Mouse (Mus musculus) neural tube, embryonic 13.5 days (tissue): Measurements from ENCODE around the gene Rb1. TPM values are rescaled to one million over a fixed set of nuclear protein-coding genes. Genes with fewer than 3 reads are reported as not detected.

ENCODE experiments used
- ATAC-seq: fragments of 200-750 bp; cut with Nextera tagmentation; 2 replicates; pipeline ENCODE4 v1.8.0; 2017; ENCODE audit warnings: low read depth, mild to moderate bottlenecking, moderate TSS enrichment, moderate library complexity
- H3K27ac ChIP-seq: fragments of 300-500 bp; sonication (generic); replicated peaks from 2 replicates; pipeline ENCODE4 v1.5.1; 2015; ENCODE audit warnings: moderate library complexity, mild to moderate bottlenecking, inconsistent platforms
- H3K27me3 ChIP-seq: fragments of 300-500 bp; sonication (generic); 2 replicates; pipeline ENCODE4 v1.6.1; 2015; ENCODE audit warnings: mild to moderate bottlenecking, inconsistent platforms
- H3K36me3 ChIP-seq: fragments of 300-500 bp; sonication (generic); 2 replicates; pipeline ENCODE4 v1.6.1; 2015; ENCODE audit warnings: mild to moderate bottlenecking, inconsistent platforms
- H3K4me1 ChIP-seq: fragments of 300-500 bp; sonication (generic); replicated peaks from 2 replicates; pipeline ENCODE4 v1.6.1; 2015; ENCODE audit warnings: inconsistent platforms
- H3K4me2 ChIP-seq: fragments of 300-500 bp; sonication (generic); 2 replicates; pipeline ENCODE4 v1.6.1; 2015; ENCODE audit warnings: inconsistent platforms, mild to moderate bottlenecking, moderate library complexity
- H3K4me3 ChIP-seq: fragments of 300-500 bp; sonication (generic); 2 replicates; pipeline ENCODE4 v1.5.1; 2015; ENCODE audit warnings: mild to moderate bottlenecking, inconsistent platforms
- H3K9ac ChIP-seq: fragments of 300-500 bp; sonication (generic); 2 replicates; pipeline ENCODE4 v1.6.1; 2015; ENCODE audit warnings: moderate library complexity, mild to moderate bottlenecking, inconsistent platforms
- H3K9me3 ChIP-seq: fragments of 300-500 bp; sonication (generic); 2 replicates; pipeline ENCODE4 v1.6.1; 2016; ENCODE audit warnings: inconsistent platforms
- WGBS: fragments of 180-500 bp; shearing (Covaris S2); methylation state at CpG from one replicate; pipeline ENCODE4 v1.1.7; 2015; 5-methylcytosine and 5-hydroxymethylcytosine counted together
- polyA plus RNA-seq: library from polyadenylated mRNA; unstranded; fragments of >200 nt; fragmentation: Nextera tagmentation; extraction: Ambion mirVana; gene quantifications from 2 replicates; pipeline ENCODE4 v1.2.1, GENCODE M21; 2015

Gene Rb1
- polyA plus RNA-seq, 1 experiment from 2014 or later = 25.4 TPM

DNA sequence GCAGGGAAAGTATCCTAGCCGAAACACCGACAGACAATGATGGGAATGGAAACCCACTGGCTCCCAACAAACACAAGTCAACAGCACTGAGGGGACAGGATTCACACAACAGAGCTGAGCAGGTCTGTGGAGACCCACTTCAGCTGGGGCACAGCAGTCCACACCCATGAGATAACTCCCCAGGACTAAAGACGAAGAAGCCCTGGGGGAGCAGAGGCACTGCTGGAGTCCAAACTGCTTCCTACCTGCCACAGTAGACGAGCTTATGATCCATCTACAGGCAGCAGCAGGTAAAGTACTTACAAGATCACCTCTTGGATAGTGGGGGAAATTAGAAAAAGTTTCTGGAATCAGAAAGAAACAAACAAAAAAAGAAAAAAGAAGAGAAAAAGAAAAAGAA lies 71.2 kb downstream of the Rb1 start:
- Histone ChIP-seq H3K36me3 (no peaks in the 10 kb centered on the region), H3K9ac (no peak overlapping the region), H3K4me3 (no peak overlapping the region), H3K9me3 (no peaks in the 10 kb centered on the region), H3K4me2 (no peak overlapping the region), H3K4me1 (peaks cover 14% of the 10 kb centered on the region; the same call in 1 of the 2 replicates), H3K27ac (no peak overlapping the region), H3K27me3 (no peaks in the 10 kb centered on the region)
- no peak for ATAC-seq
- WGBS = 48% methylated on average over 4 of the region's 4 CpGs

GRCm38 (mm10) chr14:73253453-73254251 lies 72.0 kb downstream of the Rb1 start:
- WGBS = 23% methylated on average over 6 of the region's 6 CpGs
- no peak for ATAC-seq

DNA sequence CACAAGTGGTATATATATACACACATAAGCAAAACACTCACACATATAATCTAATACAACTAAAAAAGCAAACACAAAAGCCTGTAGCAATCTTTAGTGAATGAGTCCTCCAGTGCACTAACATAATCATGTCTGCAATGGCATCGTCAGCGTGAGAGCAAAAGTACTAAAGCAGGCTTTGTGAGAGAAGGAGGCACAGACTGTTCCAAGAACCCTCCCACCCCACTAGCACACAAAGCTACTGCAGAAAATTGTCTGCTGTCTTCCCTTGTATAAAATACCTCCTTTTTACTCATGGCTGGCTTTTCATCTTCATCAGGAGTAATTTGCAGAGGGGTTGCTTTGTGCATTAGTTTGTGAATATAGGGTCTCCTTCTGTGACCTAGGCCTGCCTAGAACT lies 73.3 kb downstream of the Rb1 start:
- peaks cover 14% of the 10 kb centered on the region; the same call in 1 of the 2 replicates for H3K4me1 ChIP-seq
- no peak overlapping the region for H3K27ac ChIP-seq
- no peaks in the 10 kb centered on the region for H3K36me3 ChIP-seq
- H3K9me3 ChIP-seq = no peaks in the 10 kb centered on the region
- no peak for ATAC-seq
- no peak overlapping the region for H3K4me3 ChIP-seq
- no peak overlapping the region for H3K4me2 ChIP-seq
- H3K9ac ChIP-seq = no peak overlapping the region
- H3K27me3 ChIP-seq = no peaks in the 10 kb centered on the region
- 46% methylated on average over 2 of the region's 2 CpGs for WGBS

More at GRCm38 (mm10) chr14:73253453-73254251, 72.0 kb downstream of the Rb1 start:
- no peaks in the 10 kb centered on the region for H3K9me3 ChIP-seq
- no peak overlapping the region for H3K9ac ChIP-seq
- H3K4me3 ChIP-seq = no peak overlapping the region
- H3K4me2 ChIP-seq = no peak overlapping the region
- no peaks in the 10 kb centered on the region for H3K36me3 ChIP-seq
- H3K27ac ChIP-seq = no peak overlapping the region
- no peaks in the 10 kb centered on the region for H3K27me3 ChIP-seq
- peaks cover 14% of the 10 kb centered on the region; the same call in 1 of the 2 replicates for H3K4me1 ChIP-seq

GRCm38 (mm10) chr14:73250056-73250455 lies 75.6 kb downstream of the Rb1 start:
- no peak overlapping the region for H3K9ac ChIP-seq
- no peak overlapping the region for H3K4me2 ChIP-seq
- peaks cover 14% of the 10 kb centered on the region; the same call in 1 of the 2 replicates for H3K4me1 ChIP-seq
- no peak for ATAC-seq
- no peak overlapping the region for H3K4me3 ChIP-seq
- 93% methylated on average over 2 of the region's 2 CpGs for WGBS
- H3K27me3 ChIP-seq = no peaks in the 10 kb centered on the region
- H3K36me3 ChIP-seq = no peaks in the 10 kb centered on the region
- no peaks in the 10 kb centered on the region for H3K9me3 ChIP-seq
- H3K27ac ChIP-seq = no peak overlapping the region

GRCm38 (mm10) chr14:73244061-73244597 lies 81.5 kb downstream of the Rb1 start:
- 95% methylated on average over 2 of the region's 2 CpGs for WGBS

DNA sequence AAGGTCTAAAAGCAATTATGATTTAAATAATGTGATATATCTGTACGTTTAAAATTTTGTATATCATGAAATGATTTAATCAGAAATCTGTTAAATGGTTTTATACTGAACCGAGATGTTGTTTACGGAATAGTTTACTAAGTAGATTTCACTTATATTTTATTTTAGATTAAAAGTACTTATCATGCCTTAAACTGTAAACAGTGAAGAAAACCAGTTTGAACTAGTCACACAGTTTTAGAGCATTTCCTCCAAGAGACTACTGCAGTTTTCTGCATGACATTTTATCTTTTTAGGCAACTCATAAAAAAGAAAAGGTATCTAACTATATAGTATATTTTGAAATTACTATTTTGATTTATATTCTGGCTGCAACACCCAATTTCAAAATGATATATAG lies 85.8 kb downstream of the Rb1 start:
- no peaks in the 10 kb centered on the region for H3K27me3 ChIP-seq
- H3K9me3 ChIP-seq = no peaks in the 10 kb centered on the region
- no peak for ATAC-seq
- peaks cover 24% of the 10 kb centered on the region for H3K4me1 ChIP-seq
- 43% methylated on average over 3 of the region's 3 CpGs for WGBS
- H3K27ac ChIP-seq = no peak overlapping the region
- H3K4me3 ChIP-seq = no peak overlapping the region; the same call in 1 of the 2 replicates
- no peak overlapping the region for H3K9ac ChIP-seq
- H3K4me2 ChIP-seq = peak overlapping the region; percentile 30; the same call in 1 of the 2 replicates
- peaks cover 6% of the 10 kb centered on the region for H3K36me3 ChIP-seq

More at GRCm38 (mm10) chr14:73244061-73244597, 81.5 kb downstream of the Rb1 start:
- Histone ChIP-seq H3K4me1 (no peaks in the 10 kb centered on the region; the same call in 1 of the 2 replicates), H3K36me3 (peaks cover 6% of the 10 kb centered on the region), H3K27me3 (no peaks in the 10 kb centered on the region), H3K4me2 (no peak overlapping the region), H3K9ac (no peak overlapping the region), H3K4me3 (no peak overlapping the region), H3K27ac (no peak overlapping the region), H3K9me3 (no peaks in the 10 kb centered on the region)
- ATAC-seq = no peak

DNA sequence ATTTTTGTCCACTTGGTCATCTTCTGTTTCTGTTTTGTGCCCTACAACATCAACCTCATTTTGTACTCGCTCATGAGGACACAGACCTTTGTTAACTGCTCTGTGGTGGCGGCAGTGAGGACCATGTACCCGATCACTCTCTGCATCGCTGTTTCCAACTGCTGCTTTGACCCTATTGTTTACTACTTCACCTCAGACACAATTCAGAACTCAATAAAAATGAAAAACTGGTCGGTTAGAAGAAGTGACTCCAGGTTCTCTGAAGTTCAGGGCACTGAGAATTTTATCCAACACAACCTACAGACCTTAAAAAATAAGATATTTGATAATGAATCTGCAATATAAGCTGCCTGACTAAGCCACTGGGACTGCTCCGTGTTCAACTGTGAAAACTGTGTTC lies 86.3 kb downstream of the Rb1 start:
- Histone ChIP-seq H3K4me2 (peak overlapping the region; percentile 60), H3K4me3 (peak overlapping the region; percentile 48), H3K9me3 (no peaks in the 10 kb centered on the region), H3K9ac (peak overlapping the region; percentile 73), H3K27ac (peak overlapping the region; percentile 91), H3K4me1 (peaks cover 30% of the 10 kb centered on the region), H3K36me3 (peaks cover 6% of the 10 kb centered on the region), H3K27me3 (no peaks in the 10 kb centered on the region)
- no peak for ATAC-seq
- 1% methylated on average over 6 of the region's 6 CpGs for WGBS

GRCm38 (mm10) chr14:73238498-73239250 lies 86.9 kb downstream of the Rb1 start:
- peak overlapping the region; percentile 73 for H3K9ac ChIP-seq
- no peaks in the 10 kb centered on the region for H3K9me3 ChIP-seq
- peak; percentile 90 for ATAC-seq
- peaks cover 6% of the 10 kb centered on the region for H3K36me3 ChIP-seq
- H3K4me1 ChIP-seq = peaks cover 33% of the 10 kb centered on the region
- peak overlapping the region; percentile 60 for H3K4me2 ChIP-seq
- H3K4me3 ChIP-seq = peak overlapping the region; percentile 48
- peak overlapping the region; percentile 91 for H3K27ac ChIP-seq
- under 1% methylated on average over 20 of the region's 20 CpGs for WGBS
- no peaks in the 10 kb centered on the region for H3K27me3 ChIP-seq

DNA sequence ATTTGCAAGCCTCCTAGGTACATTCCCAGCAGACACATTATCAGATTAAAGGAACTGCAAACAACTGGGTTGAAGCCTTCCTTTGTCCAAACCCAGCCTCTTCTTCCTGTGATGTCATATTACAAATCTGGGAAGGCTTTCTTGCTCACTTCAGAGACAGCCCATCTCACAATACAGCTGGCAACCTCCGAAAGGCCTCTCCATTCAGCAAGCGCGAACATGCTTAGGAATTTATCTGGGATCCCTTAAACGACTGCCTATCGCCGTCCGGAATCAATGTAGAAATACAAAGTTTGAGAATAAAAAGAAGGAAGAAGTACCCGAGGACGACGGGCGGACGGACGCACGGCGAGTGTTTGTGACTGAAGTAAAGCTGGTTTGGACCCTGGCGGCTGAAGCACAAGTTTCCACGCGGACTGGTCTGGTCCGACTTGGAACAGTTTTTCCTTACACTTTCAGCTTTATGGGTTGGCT lies 87.7 kb downstream of the Rb1 start, which contains the start of gene Lpar6:
Gene Lpar6 (plus strand): TSS at position 48 of the 474 bp plus-strand sequence.
- H3K9me3 ChIP-seq = no peaks in the 10 kb centered on the region
- H3K4me3 ChIP-seq = peak within 1 kb of the TSS; percentile 48
- peak within 1 kb of the TSS; percentile 60 for H3K4me2 ChIP-seq
- no peaks in the 10 kb centered on the region for H3K27me3 ChIP-seq
- H3K4me1 ChIP-seq = peaks cover 33% of the 10 kb centered on the region
- ATAC-seq = peak; percentile 73
- WGBS = under 1% methylated on average over 19 of the region's 19 CpGs
- H3K36me3 ChIP-seq = peaks cover 6% of the 10 kb centered on the region
- H3K27ac ChIP-seq = peak within 1 kb of the TSS; percentile 91
- peak within 1 kb of the TSS; percentile 73 for H3K9ac ChIP-seq

DNA sequence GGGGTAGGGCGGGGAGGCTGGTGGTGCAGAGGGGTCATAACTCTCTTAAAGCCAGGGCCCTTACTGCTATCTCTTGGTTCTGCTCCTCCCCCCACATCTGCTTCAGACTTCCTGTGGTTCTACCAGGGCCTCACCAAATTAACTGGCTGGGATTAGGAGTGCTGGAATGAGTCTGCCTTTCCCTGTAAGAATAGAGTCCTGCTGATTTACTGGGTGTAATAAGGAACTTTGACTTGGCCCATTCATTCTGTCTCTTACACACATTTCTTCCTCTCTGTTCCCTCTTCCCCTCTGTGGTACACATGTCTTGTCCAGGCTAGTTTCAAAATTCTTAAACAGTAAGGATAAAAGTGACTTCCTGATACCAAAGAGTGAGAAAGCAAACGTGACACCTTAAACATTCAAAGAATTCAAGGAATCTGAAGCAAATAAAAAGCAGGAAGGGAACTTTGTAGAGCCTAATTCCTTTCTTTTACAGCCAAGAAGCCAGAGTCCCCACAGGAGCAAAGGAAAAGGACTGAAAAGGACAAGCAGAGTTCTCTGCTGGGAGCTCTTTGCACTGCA lies 91.1 kb downstream of the Rb1 start:
- H3K4me2 ChIP-seq = no peak overlapping the region
- H3K4me1 ChIP-seq = peaks cover 43% of the 10 kb centered on the region
- ATAC-seq = peak; percentile 20; the same call in 1 of the 2 replicates
- 6% methylated on average over 2 of the region's 2 CpGs for WGBS
- H3K27me3 ChIP-seq = no peaks in the 10 kb centered on the region
- H3K27ac ChIP-seq = peak overlapping the region; percentile 75
- no peak overlapping the region for H3K9ac ChIP-seq
- no peak overlapping the region for H3K4me3 ChIP-seq
- H3K9me3 ChIP-seq = no peaks in the 10 kb centered on the region
- H3K36me3 ChIP-seq = 0 out of 2 replicates have a peak, but pooled peaks cover 7% of the 10 kb centered on the region

DNA sequence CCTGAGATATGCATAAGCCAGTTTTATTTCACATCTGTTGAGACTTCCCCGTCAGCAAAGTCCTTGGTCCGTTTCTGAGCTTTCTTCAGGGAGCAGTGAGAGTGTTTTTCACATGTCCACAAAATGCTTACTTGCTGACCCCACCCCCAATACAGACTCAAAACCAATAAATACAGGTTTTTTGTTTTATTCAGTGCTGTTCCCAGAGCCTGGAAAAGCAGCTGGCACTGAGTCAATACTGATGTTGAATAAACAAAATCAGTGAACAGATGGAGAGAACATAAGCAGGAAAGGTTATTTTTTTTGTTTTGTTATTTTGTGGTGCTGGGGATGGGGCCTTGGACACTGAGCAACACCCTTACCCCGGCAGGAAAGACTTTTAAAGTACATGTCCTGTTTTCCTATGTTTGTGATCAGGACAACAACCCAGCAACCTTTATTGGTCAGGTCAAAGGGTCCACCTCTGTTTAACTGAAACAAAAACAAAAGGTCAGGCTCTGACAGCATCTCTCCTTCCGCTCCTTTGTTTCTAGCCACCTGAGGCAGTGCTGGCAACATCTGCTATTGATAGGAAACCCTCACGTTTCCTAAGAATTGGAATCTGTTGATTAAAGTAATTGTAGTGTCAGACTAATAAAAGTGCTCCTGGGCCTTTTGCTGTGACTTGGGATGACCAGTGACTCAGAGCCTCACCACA lies 94.2 kb downstream of the Rb1 start:
- H3K27ac ChIP-seq = peak overlapping the region; percentile 46
- H3K27me3 ChIP-seq = no peaks in the 10 kb centered on the region
- H3K36me3 ChIP-seq = 0 out of 2 replicates have a peak, but pooled peaks cover 7% of the 10 kb centered on the region
- H3K4me2 ChIP-seq = no peak overlapping the region
- peaks cover 36% of the 10 kb centered on the region for H3K4me1 ChIP-seq
- 16% methylated on average over 5 of the region's 5 CpGs for WGBS
- H3K9ac ChIP-seq = no peak overlapping the region; the same call in 1 of the 2 replicates
- no peak overlapping the region for H3K4me3 ChIP-seq
- ATAC-seq = no peak
- H3K9me3 ChIP-seq = no peaks in the 10 kb centered on the region
